Mouse (Mus musculus) brain, adult 2 months (tissue): Measurements from ENCODE around the gene Dpf1.

ENCODE experiments used
- DNase-seq: peaks from one replicate; pipeline ENCODE4 v3.0.0; 2011; ENCODE audit warnings: low read depth, low spot score

The Dpf1 gene

GRCm38 (mm10) chr7:29303738-29304462 is at the start of gene Dpf1:
TSS of gene Dpf1 (plus strand) at chr7:29303951.
- peak; percentile 97 for DNase-seq

GRCm38 (mm10) chr7:29255875-29256274 is 47.9 kb upstream of the Dpf1 start:
- DNase-seq: no peak

GRCm38 (mm10) chr7:29257368-29257767 is 46.4 kb upstream of the Dpf1 start:
- DNase-seq: no peak

- no peak for DNase-seq
Measured at GRCm38 (mm10) chr7:29259781-29260730, 43.7 kb upstream of the Dpf1 start.

- no peak for DNase-seq
Measured at GRCm38 (mm10) chr7:29262151-29262550, 41.6 kb upstream of the Dpf1 start.

GRCm38 (mm10) chr7:29263831-29264230 is 39.9 kb upstream of the Dpf1 start:
- DNase-seq: no peak

- no peak for DNase-seq
Measured at GRCm38 (mm10) chr7:29265636-29266035, 38.1 kb upstream of the Dpf1 start.

GRCm38 (mm10) chr7:29266931-29267330 is 36.8 kb upstream of the Dpf1 start:
- no peak for DNase-seq

- no peak for DNase-seq
Measured at GRCm38 (mm10) chr7:29270445-29270844, 33.3 kb upstream of the Dpf1 start.

- peak; percentile 90 for DNase-seq
Measured at GRCm38 (mm10) chr7:29271687-29272465, 31.9 kb upstream of the Dpf1 start.

GRCm38 (mm10) chr7:29276715-29277114 is 27.0 kb upstream of the Dpf1 start:
- no peak for DNase-seq

GRCm38 (mm10) chr7:29277510-29277909 is 26.2 kb upstream of the Dpf1 start:
- no peak for DNase-seq

GRCm38 (mm10) chr7:29279261-29279660 is 24.5 kb upstream of the Dpf1 start:
- DNase-seq: no peak

GRCm38 (mm10) chr7:29279924-29280323 is 23.8 kb upstream of the Dpf1 start:
- no peak for DNase-seq

GRCm38 (mm10) chr7:29280801-29281200 is 22.9 kb upstream of the Dpf1 start:
- DNase-seq: no peak

- peak; percentile 76 for DNase-seq
Measured at GRCm38 (mm10) chr7:29281201-29282073, 22.3 kb upstream of the Dpf1 start, which contains the start of gene Spint2. TSS of gene Spint2 (minus strand) at chr7:29281912.

GRCm38 (mm10) chr7:29282074-29282554 is 21.6 kb upstream of the Dpf1 start:
- no peak for DNase-seq

GRCm38 (mm10) chr7:29283876-29284275 is 19.9 kb upstream of the Dpf1 start:
- DNase-seq: no peak

GRCm38 (mm10) chr7:29284523-29284922 is 19.2 kb upstream of the Dpf1 start:
- DNase-seq: no peak

- DNase-seq: no peak
Measured at GRCm38 (mm10) chr7:29287481-29287880, 16.3 kb upstream of the Dpf1 start.

- DNase-seq: no peak
Measured at GRCm38 (mm10) chr7:29288079-29288478, 15.7 kb upstream of the Dpf1 start.
